Mouse (Mus musculus): ENCODE data around the gene Irf2bp2.

The Irf2bp2 gene

DNA sequence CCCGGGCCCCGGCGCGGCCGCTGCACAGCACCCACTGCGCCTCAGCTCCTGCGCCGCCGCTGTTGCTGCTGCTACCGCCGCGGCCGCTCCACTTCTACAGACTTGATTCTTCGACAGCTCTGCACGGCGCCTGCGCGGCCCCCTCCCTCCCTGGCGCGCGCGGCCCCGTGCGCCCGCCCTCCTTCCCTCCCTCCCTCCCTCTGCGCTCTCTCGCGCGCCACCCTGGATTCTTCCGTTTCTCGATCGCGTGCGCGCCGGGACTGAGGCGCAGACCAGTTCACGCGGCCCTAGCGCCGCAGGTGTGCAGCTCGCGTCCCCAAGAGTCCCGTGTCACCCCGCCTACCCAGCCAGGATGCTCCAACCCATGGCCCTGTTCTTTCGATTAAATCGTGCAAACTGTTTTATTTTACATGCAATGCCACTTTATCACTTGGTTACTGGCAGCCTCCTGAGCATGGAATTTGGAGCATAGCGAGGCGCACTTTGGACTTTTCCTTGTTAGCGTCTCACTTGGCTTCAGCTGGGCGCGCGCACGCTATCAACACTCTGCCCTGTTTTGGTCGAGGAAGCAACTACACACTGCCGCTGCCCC is at the start of gene Irf2bp2:
TSS of gene Irf2bp2 (minus strand) at position 98 of the 592 bp plus-strand sequence.
- DNase-seq (ENCODE audit: low read depth, low spot score) = peak; percentile 94

DNA sequence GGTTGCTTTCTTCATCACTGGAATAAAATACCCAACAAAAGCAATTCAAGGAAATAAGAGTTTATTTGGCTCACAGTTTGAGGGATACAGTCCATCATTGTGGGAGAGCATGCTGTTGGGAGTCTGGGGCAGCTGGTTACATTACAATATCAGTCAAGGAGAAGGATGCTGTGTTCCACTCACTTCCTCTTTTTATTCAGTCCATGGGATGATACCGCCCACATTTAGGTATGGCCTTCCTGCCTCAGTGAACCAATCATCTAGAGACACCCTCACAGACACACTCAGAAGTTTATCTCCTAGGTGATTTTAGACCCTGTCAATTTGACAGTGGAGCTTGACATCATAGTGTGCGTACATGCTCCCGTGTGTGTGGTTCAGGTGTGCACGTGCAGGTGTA is 48.9 kb upstream of the Irf2bp2 start:
- no peak for DNase-seq (ENCODE audit: low read depth, low spot score)

DNA sequence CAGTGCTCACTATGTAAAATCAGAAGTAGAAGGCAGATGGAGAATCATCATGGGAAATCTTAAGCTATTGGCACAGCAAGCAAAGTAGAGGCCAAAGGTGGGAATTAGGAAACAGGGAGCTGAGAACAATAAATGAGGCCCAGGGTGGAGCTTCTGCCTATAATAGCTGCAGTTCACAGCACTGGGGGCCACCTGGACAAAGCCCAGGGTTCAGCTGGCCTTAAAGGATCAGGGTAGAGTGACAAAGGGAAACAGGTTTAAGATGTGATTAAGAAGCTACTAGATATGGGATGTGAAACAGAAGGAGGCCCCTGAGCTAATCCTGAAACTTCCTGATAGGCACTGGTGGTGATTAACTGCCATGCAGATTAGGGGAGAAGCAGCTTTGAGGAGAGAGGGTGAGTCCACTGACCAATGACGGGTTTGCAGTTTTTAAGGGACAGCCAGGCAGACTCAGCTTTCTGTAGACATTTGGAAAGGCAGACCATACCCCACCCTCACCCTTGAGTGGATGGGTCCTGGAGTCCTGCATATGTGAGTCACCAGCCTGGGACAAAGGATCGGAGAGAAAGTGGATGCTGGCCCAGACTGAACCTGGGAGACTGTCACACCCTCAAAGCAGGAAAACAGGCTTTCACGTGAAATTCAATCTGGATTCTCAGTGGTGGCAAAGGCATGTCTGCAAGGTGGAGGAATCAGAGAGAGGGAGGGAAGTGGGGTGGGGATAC is 47.9 kb upstream of the Irf2bp2 start:
- no peak for DNase-seq (ENCODE audit: low read depth, low spot score)

DNA sequence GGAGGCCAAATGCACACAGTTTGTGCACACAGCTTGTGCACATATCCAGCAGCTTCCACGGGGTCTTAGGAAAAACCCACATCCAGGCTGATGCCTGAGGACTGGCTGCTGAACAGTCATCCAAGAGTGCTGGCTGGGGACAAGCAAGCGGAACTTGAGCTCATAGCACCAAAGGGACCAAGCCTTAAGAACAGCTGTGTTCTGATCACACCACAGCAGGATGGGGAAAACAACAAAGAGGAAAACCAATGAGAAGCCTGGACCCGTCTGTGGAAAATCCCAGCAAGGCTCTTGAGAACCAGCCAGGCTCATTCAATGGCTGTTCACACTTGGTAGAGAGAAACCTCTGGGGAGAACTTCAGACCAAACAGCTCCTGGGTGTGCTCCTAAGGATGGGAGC is 45.4 kb upstream of the Irf2bp2 start:
- DNase-seq (ENCODE audit: low read depth, low spot score) = no peak

DNA sequence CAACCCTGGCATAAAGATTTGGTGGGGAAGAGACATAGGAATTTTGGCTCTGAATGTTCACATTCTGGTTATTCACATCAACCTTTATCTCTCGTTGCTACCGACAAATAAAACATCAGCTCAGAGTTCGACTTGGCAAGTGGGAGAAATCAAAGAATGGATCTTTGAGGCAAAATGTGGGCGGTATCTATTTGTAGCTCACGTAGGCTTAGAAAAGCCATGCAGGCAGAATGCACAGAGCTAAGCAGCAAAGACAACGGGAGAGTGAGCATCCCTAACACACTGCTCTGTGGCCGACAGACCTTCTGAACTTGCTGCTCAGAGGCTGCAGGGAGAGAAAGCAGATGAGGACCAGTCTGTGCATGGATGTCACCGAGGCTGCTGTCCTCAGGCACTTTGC is 44.2 kb upstream of the Irf2bp2 start:
- no peak for DNase-seq (ENCODE audit: low read depth, low spot score)

DNA sequence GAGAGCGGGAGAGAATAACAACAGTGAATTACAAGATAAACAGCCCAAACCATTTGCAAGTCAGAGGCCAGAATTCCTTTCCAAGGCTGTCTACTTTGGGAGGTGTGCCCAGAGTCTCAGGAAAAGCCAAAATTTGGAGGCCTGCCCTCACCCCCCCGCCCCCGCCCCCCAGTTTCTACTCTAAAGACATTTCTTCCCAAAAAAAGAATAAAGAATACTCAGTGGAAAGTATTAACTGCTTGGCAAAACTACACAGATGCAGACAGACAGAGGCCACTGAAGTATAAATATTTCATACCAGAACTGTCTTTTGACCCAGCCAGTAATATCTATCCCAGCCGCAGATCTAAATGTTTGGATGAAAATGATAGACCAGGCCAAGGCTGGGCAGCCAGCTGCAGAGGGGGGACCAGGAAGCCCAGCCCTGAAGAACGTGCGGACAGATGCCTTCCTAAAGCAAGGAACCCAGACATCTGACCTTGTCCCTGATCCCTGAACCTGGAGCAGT is 40.8 kb upstream of the Irf2bp2 start:
- DNase-seq (ENCODE audit: low read depth, low spot score) = no peak

DNA sequence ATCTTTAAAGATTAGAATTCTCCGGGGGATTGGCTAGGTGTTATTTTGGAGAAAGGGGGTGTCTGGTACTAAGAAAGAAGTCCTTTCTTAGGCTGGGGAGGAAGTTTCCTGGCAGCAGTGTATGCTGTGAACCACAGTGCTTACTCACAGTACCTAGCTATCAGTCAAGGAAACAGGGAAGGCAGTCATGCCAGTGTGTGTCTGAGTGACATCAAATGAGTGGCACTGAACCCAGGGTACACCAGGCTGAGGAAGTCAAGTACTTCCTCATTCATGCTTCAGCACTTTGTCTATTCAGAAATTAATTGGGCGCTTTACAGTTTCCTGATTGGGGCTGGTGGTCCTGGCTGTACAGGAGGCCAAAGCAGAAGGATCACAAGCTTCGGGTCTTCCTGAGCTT is 34.8 kb upstream of the Irf2bp2 start:
- DNase-seq (ENCODE audit: low read depth, low spot score) = no peak

DNA sequence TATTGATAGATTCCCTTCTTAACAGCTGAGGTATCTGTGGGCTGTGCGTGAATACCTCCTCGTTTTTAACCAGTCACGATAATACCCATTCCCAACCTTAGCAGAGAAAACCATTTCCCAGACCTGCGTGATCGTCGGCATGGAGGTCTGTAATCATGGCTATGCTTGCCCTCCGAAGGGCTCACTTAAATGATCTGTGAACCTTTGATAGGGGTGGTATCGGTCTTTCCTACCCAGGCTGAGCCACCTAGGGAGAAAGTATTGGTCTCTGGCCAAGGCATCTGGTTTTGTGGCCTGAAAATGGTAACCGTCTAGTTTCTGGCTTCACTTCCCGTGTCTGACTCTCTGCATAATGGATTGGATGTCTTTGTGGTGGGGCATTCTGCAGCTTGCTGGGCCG is 32.6 kb upstream of the Irf2bp2 start:
- no peak for DNase-seq (ENCODE audit: low read depth, low spot score)

DNA sequence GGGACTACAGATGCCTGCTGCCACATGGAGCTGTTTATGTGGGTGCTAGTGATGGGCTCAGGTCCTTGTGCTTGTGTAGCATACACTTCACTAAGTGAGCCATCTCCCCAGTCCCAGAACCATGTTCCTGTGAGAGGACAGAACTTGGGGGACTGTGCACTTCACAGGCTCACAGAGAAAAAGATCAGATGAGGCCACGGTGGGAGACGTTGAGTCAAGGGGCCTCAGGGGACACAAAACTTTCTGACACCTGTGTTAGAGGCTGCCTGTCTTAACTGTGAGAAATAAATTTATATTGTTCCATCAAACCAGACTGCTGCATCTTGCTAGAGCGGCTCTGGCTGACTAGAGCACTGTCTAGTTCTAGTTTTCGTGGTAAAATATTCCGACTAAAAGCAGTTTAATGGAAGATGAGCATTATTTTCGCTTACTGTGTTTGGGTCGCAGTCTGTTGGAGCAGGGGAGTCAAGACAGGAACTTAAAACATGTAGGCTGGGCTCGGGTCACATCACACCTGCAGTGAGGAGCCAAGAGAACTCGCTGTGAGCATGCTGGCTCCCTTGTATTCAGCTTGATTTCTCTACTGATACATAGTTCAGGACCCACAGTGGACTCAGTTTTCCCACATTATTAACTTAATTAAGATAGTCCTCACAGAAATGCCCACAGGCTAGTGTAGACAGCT is 28.5 kb upstream of the Irf2bp2 start:
- no peak for DNase-seq (ENCODE audit: low read depth, low spot score)

DNA sequence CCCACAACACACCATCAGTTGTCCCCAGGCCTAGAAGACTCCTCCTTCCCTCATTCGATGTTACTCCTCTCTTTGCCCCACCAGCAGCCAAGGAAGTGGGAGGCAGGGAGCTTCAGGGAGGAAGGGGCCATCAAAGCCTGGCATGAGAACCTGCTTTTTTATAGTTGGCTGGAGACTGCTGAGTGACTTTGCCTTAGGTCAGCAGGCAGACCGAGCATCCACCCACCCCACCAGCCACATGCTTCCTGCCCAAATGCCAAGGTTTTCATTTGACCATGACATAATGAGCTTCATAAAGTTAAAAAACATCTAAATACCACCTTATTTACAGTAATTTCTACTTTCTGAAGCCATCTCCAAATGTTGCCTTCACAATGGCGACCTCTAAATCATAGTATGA is 26.9 kb upstream of the Irf2bp2 start:
- no peak for DNase-seq (ENCODE audit: low read depth, low spot score)

DNA sequence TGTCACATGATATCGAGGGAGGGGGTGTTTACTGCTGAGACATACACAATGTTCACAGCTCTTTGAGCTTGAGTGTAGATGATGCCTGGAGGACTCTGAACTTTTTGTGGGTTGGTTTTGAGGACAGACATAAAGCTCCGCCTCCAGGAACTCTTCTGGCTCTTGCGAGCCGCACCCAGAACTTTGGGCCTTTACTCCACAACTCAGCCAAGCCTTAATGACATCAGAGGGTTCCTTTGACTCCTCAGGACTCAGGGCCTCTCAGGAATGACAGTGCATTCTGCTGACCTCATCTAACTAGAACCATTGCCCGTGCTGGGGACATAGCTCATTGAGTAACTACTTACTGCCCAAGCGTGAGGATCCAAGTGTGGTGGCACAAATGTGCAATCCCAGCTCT is 25.7 kb upstream of the Irf2bp2 start:
- DNase-seq (ENCODE audit: low read depth, low spot score) = no peak

DNA sequence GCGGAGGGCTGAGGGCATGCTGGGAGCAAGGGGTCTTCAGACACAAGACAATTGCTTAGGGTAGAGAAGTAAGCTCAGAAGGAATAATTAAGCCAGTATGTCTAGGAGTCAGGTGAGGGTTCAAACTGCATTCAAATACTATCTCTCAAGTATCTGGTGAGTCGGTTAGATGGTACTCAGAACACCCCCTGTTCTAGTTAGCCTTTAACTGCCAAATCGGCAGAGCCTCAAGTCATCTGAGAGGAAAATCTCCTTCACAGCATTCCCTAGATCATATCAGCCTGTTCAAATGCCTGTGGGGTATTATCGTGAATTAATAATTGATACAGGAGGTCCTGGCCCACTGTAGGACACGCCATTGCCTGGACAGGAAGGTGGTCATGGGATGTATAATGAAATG is 23.9 kb upstream of the Irf2bp2 start:
- DNase-seq (ENCODE audit: low read depth, low spot score) = no peak

DNA sequence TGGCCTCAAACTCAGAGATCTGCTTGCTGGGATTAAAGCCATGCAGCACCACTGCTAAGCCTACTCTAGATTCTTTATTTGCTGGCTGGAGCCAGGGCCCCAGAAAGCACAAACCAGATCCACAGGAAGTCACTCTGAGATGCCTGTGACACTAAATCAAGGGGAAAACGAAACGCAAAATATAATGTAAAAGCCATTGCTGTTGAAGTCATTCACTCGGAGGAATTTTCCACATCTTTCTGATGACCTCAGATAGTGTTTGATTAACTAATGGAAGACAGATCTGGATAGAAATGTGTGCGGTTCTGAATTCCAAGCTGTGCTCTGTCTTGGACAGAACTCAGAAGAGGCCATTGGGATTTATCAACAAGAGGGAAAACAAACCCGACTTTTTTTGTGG is 22.9 kb upstream of the Irf2bp2 start:
- DNase-seq (ENCODE audit: low read depth, low spot score) = no peak

DNA sequence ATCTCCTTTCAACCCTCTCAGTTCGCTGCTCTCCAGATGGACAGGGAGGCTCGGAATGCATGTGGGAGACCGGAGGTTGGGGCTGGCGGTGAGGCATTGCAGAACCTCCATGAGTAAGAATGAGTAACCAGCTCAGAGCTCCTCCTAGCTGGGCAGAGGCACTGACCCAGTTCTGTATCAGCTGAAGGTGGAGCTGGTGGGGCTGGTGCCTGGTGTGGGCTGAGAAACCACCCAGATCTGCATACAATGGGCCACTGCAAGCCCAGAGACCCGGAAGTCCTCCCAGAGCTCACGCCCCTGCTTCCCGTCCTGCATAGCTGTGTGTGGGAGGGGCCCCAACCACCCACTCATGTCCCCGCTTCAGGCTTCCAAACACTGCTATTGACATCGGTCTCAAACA is 22.0 kb upstream of the Irf2bp2 start:
- no peak for DNase-seq (ENCODE audit: low read depth, low spot score)

DNA sequence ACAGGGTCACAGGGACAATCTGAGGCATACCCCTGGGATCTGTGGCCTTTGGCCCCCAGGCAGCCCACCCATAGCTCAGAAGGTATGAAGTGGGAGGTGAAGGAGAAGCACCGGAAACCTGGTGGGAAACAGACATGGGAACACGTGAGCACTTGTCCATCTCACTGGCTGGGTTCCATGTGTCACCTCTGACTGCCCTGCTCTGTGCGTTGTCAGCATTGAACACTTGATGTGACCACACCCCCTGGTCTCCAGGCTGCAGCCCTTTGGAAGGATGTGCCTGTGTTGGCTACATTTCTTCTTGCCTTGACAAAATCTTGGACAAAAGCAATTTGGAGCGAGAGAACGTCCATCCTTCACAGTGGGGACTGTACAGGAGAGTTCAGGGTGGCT is 20.9 kb upstream of the Irf2bp2 start:
- DNase-seq (ENCODE audit: low read depth, low spot score) = no peak

DNA sequence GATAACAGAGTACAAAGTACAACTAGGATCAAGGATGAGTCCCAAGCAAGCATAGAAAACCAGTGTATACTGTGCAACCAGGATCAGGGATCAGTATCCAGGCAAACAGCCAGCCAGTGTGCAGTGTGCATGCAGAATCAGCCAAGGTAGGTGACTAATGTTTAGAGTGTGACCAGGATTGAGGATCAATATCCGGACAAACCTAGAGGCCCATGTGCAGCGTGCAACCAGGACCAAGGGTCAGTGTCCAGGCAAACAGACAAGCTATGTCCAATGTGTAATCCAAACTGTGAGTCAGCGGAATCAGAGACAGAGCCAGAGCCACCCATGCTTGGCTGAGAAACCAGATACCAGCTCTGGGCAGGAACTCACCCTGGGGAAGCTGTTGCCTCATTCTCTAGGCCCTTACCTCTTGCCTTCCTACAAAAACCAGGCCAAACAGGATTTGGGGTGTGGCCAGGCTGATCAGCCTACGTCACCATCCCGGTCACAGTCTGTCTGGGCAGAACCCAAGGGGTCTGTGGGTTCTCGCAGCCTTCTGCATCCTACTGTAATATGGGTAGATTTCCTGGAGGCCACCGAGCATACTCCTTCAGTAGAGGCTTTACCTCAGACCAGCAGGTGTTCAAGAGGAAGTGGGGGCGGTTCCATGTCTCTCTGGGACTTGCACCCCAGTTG is 20.4 kb upstream of the Irf2bp2 start:
- DNase-seq (ENCODE audit: low read depth, low spot score) = no peak

DNA sequence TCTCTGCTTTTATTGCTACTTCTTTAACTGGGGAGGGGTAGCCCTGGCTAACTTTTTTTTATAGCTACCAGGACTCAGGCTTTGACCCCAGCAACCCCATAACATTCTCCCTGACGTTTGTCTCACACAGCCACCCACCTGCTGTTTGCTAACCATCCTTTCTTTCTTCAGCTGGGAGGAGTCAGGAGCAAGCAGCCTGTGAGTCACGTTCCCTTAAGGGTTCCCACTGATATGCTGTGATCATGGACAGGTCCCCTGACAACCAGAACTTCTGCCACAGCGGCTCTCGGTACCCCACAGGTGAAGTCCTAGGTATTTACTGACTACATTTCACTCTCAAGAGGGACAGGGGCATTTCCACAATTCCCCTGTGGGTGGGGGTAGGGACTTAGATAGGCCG is 19.4 kb upstream of the Irf2bp2 start:
- no peak for DNase-seq (ENCODE audit: low read depth, low spot score)

DNA sequence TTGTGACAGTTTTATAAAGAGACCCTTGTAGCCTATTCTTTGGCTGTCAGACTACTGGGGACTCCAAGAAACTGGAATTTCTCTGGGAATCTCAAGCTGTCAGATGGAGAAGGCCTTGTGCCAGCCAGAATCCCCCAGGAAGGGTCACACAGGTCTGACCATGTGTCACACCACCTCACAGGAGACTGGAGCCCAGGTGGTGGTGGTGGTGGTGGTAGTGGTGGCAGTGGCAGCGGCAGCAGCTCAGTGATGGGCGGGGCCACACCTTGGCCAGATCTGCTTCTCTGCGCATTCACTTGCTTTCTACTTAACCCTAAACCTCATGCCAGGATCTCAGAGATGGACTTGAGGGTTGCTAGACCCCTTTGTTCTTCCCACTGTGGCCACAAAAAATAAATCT is 19.0 kb upstream of the Irf2bp2 start:
- no peak for DNase-seq (ENCODE audit: low read depth, low spot score)

DNA sequence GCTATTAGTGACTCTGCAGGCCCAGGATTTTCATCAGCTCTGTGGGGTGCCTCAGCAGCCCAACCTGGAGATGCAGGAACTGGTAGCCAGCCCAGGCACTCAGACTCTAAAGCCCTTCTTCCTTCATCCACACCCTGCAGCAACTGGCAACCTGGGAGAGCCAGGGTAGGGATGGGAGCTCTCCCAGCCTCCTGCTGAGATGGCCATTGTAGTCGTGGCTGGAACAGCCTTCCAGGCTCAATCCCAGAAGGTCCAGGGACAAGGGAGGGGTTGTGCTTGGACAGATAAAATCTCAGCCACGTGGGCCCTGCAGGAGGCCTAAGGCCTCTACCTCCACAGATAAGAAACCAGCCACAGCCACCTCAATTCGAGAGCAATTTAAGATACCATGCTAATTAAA is 16.9 kb upstream of the Irf2bp2 start:
- DNase-seq (ENCODE audit: low read depth, low spot score) = no peak

DNA sequence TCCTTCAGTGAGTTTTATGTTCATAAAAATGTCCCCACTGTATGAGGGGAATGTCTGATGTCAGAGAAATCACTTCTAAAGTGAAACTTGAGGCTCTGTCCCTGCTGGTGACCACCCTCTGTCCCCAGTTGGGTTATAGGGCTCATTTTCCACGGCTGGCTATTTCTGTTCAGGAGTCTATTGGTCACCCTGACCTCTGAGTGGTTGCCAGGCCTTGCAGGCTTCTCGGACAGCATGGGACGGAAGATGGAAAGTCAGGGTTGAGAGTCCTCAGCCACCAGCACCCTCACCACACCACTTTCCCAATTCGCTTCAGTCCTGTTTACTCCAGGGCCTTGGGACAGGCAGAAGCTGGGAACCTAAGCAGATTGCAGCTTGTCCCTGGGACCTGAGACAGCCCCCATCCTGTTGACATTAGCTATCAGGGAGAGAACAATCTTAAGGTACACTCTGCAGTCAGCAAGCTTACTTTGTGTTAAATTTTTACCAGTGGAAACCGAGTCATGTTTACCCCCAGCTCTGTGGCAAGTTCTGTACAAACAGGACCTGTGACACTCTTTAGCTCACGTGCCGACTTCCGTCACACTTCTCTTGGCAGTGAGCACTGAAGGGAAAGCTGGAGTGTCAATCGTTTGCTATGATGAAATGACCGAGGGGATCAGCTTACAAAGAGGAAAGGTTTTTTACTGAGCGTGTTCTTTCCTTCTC is 15.9 kb upstream of the Irf2bp2 start:
- DNase-seq (ENCODE audit: low read depth, low spot score) = no peak

DNA sequence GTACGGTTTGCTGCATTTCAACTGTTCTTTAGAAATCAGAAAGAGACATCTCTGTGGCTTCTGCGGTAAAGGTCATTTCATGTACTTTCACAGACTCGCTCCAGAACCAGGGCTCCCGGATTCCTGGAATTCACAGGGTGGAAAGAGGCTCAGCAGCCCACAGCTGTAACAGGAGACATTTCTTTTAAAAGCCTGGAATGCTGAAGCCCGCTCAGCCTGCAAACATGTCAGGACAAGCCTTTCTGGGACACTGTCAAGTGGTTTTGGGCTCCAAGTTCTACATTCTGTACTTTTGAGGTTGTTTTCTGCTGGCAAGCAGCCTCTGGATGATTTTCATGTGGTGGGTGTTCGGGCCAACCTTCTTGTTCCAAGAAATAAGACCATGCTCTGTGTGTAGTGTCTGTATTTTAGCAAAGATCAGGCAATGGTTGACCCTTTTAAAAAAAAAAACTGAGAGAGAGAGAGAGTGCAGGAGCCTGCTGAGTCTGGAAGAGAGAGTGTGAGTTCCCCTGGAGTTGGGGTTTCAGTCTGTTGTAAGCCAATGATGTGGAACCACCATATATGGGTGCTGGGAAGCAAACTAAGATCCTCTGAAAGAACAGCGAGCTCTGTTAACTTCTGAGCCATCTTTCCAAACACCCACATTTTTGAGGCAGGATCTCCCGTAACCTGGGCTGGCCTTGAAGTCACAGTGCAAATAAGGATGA is 9.6 kb upstream of the Irf2bp2 start:
- no peak for DNase-seq (ENCODE audit: low read depth, low spot score)
